Mouse (Mus musculus) erythroblast, embryonic 14.5 days (primary cell): ENCODE measurements around the gene Tars. TPM values are rescaled to one million over a fixed set of nuclear protein-coding genes. Genes with fewer than 3 reads are reported as not detected.

Experiments used
- H3K27me3 ChIP-seq: 2 replicates; pipeline ENCODE4 v1.6.1; 2012; ENCODE audit warnings: inconsistent platforms; ENCODE audit not compliant: control insufficient read depth
- H3K36me3 ChIP-seq: 2 replicates; pipeline ENCODE4 v1.6.1; 2012; ENCODE audit warnings: mild to moderate bottlenecking, inconsistent platforms; ENCODE audit not compliant: control insufficient read depth
- H3K4me1 ChIP-seq: 2 replicates; pipeline ENCODE4 v1.6.1; 2012; ENCODE audit warnings: inconsistent platforms; ENCODE audit not compliant: control insufficient read depth
- H3K4me3 ChIP-seq: replicated peaks from 2 replicates; pipeline ENCODE3; 2012; ENCODE audit warnings: moderate library complexity, mild to moderate bottlenecking, inconsistent platforms
- H3K9me3 ChIP-seq: 2 replicates; pipeline ENCODE4 v1.6.1; 2012; ENCODE audit warnings: low read length, inconsistent platforms, mixed read lengths; ENCODE audit not compliant: control insufficient read depth
- GATA1 ChIP-seq: IDR thresholded peaks from 2 replicates; pipeline ENCODE4 v1.6.1; 2012; ENCODE audit warnings: low read length, inconsistent platforms, mixed read lengths
- TAL1 ChIP-seq: IDR thresholded peaks from 3 replicates; pipeline ENCODE4 v1.6.1; 2012; ENCODE audit warnings: low read length, inconsistent platforms, mixed read lengths
- polyA plus RNA-seq: library from polyadenylated mRNA; stranded (reverse); fragments of >175 nt; gene quantifications from 2 replicates; pipeline ENCODE4 v1.2.3, GENCODE M21; 2012

Gene Tars
- polyA plus RNA-seq, 1 experiment, result 2.5 TPM

DNA sequence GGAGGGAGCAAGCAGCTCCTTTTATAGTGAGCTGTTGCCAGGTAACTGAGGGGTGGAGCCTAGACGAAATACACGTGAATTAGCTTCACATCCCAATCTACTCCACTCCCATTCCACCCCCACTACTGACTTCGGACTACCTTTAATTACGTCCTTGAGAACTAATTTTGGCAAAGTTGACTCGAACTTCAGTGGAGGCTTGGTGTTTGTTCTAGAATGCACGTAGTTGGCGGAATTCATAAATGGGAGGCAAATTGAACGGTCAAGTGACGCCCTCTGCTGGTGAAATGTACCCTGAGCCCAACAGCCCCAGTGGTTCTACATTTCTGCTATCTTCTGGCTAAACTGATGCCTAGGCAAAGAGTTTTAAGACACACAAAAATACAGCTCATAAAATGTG lies 7.3 kb upstream of the Tars start:
- Histone ChIP-seq H3K9me3 (no peaks in the 10 kb centered on the region), H3K36me3 (no peaks in the 10 kb centered on the region), H3K4me1 (no peaks in the 10 kb centered on the region), H3K27me3 (peaks cover 9% of the 10 kb centered on the region; the same call in 1 of the 2 replicates), H3K4me3 (no peak overlapping the region)
- no peak for TF ChIP-seq GATA1
- no peak for TF ChIP-seq TAL1

DNA sequence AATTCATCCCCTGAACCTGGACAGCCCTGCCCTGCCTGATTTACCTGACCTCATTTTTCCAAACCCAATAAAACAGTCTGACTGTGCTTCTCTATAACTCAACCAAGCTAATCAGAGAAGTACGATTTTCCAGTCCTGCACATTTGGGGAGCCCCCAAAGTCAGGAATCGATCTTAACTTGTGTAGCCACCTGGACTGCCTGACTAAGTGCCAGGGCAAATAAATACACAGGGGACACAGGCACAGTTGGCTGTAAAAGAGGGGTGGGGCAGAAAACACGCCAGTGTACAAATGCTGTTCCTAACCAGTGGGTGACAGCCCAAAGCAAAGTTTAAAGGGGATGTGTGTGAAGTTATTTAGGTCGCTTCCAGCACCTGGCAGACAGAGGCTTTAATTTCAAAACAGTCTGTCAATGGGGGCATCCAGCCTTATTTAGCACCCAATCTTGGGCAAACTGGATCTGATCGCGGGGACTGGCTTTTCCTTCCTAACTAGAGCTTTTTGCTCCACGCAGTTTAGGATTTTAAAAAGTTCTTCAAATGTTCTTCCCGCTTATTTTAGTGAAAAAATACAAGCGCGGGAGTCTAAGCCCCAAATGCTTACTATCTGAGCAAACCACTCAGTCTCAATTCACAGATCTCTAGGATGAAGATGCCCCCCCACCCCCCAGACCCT lies 652 bp downstream of the Tars start:
- peaks cover 26% of the 10 kb centered on the region for H3K4me1 ChIP-seq
- H3K4me3 ChIP-seq, result peak overlapping the region; percentile 83
- H3K36me3 ChIP-seq, result peaks cover 37% of the 10 kb centered on the region
- no peaks in the 10 kb centered on the region for H3K9me3 ChIP-seq
- no peak for TF ChIP-seq TAL1
- no peak for TF ChIP-seq GATA1
- H3K27me3 ChIP-seq, result peaks cover 5% of the 10 kb centered on the region; the same call in 1 of the 2 replicates

DNA sequence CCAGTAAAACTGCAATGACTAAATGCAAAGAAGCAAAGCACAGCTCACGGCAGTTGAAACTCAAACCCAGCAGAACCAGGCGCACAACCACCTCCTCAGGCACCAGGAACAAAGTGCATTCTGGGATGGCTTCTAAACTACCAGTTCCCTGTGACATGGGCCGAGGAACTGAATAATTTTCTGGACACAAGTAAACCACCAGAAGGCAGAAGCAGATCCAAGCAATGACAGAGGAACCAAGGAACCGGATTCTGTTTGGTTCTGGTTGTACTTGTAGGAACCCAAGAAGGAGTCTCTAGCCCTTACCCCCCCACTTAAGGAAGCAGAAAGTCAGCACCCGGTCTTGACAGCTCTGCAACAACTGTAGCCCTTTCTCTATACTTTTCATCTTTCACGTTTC lies 3.0 kb downstream of the Tars start:
- TF ChIP-seq TAL1, result no peak
- no peak for TF ChIP-seq GATA1

DNA sequence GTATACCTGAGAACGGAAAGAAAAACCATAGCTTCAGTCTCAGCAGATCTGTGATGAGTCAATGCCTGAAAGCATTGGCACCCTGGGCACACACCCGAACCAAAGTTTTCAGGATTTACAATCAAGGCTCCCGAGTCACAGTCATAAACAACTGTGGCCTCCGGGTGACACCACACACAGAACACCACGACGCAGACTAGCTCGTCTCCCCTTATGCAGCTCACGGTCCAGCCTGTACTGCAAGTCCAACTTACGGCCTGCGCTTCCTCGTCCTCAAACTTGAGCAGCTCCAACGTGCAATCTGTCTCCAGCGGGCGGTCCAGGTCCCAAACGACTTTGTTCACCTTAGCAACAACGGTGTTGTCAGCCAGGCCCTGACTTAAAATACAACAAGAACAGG lies 6.6 kb downstream of the Tars start:
- TF ChIP-seq GATA1 (no peak), TAL1 (no peak)
- H3K36me3 ChIP-seq, result peaks cover 96% of the 10 kb centered on the region
- H3K9me3 ChIP-seq, result no peaks in the 10 kb centered on the region
- no peaks in the 10 kb centered on the region for H3K27me3 ChIP-seq
- peaks cover 9% of the 10 kb centered on the region for H3K4me1 ChIP-seq
- no peak overlapping the region for H3K4me3 ChIP-seq

More for the DNA sequence above, 3.0 kb downstream of the Tars start:
- H3K27me3 ChIP-seq, result no peaks in the 10 kb centered on the region
- peaks cover 61% of the 10 kb centered on the region for H3K36me3 ChIP-seq
- H3K9me3 ChIP-seq, result no peaks in the 10 kb centered on the region
- H3K4me3 ChIP-seq, result no peak overlapping the region
- H3K4me1 ChIP-seq, result peaks cover 26% of the 10 kb centered on the region

DNA sequence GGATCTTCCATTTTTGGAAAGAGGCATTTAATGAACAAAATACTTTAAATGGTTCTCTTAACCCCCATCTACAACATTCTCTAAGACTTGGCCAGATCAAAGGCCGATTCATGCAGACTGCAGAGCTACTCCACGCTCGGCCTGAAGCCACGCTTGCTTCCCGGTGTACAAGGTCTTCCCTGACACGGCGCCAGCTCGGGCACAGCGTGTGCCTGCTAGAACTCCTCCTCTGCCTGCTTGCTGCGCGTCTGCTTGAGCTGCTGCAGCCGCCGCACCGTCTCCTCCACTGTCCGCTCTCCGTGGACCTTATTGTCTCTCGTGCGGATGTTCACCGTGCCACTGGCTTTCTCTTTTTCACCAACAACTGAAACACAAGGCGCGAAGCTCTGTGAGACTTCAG lies 15.7 kb downstream of the Tars start:
- Histone ChIP-seq H3K9me3 (peaks cover 6% of the 10 kb centered on the region), H3K4me1 (no peaks in the 10 kb centered on the region), H3K4me3 (no peak overlapping the region), H3K27me3 (no peaks in the 10 kb centered on the region), H3K36me3 (peaks cover 71% of the 10 kb centered on the region)
- TF ChIP-seq GATA1 (no peak), TAL1 (no peak)

DNA sequence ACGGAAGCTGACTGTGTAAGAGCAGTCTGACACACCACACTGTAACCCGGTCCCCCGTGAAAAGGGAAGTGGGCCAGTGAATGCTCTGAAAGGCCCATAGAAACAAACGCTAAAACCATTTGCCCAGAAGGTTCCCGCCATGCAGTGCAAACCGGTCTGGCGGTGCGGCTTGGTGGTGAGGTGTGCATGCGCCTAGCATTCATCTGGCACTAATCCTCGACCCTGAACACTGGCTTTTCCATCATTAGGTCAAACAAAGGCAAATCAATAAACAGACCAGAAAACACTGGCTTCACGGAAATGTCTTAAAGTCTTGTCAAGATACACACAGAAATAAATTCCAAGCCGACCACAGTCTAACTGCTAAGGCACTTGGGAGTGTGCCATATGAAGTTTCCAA lies 16.9 kb downstream of the Tars start:
- Histone ChIP-seq H3K4me3 (no peak overlapping the region), H3K4me1 (no peaks in the 10 kb centered on the region), H3K27me3 (no peaks in the 10 kb centered on the region), H3K9me3 (peaks cover 6% of the 10 kb centered on the region), H3K36me3 (peaks cover 59% of the 10 kb centered on the region)
- TF ChIP-seq TAL1, result no peak
- TF ChIP-seq GATA1, result no peak

DNA sequence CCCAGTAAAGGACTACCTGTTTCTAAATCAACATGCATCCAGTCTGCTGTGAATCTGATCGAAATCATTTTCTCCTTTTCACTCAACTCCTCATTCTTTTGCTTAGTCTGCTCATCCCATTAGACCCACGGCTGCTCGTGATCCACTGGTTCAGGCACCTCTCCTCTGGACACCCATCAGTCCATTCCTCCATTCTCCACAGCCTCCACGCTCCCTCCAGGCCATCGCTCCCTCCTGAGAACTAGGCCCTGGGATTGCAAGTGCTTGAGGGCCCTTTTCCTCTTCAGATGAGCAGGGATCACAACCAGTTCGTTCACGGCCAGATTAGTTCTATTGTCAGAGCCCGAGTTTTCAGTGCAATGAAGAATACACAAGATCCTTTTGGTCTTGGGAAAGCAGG lies 18.8 kb downstream of the Tars start:
- H3K27me3 ChIP-seq, result no peaks in the 10 kb centered on the region
- no peak overlapping the region for H3K4me3 ChIP-seq
- H3K9me3 ChIP-seq, result peaks cover 6% of the 10 kb centered on the region
- H3K36me3 ChIP-seq, result peaks cover 39% of the 10 kb centered on the region
- TF ChIP-seq TAL1 (no peak), GATA1 (no peak)
- no peaks in the 10 kb centered on the region for H3K4me1 ChIP-seq

DNA sequence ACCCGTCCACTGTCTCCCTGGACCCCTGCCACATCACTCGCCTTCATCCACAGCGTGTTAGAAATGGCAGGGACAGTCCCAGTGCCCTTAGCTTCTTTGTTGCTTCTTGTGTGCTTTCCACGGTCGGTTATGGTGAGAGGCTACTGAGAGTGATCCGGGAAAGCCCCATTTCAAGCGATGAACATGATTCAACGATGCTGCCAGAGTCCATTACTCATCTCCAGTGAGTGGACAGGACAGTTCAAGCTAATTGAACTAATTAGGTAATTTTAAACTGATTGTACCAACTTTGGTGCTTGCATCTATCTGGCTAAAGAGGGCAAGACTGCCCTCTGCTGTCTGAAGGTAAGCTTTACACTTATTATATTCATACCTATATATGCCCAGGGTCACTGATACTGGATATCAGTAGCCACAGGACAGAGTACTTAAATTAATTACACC lies 19.4 kb downstream of the Tars start:
- no peaks in the 10 kb centered on the region for H3K4me1 ChIP-seq
- no peak for TF ChIP-seq TAL1
- no peak for TF ChIP-seq GATA1

DNA sequence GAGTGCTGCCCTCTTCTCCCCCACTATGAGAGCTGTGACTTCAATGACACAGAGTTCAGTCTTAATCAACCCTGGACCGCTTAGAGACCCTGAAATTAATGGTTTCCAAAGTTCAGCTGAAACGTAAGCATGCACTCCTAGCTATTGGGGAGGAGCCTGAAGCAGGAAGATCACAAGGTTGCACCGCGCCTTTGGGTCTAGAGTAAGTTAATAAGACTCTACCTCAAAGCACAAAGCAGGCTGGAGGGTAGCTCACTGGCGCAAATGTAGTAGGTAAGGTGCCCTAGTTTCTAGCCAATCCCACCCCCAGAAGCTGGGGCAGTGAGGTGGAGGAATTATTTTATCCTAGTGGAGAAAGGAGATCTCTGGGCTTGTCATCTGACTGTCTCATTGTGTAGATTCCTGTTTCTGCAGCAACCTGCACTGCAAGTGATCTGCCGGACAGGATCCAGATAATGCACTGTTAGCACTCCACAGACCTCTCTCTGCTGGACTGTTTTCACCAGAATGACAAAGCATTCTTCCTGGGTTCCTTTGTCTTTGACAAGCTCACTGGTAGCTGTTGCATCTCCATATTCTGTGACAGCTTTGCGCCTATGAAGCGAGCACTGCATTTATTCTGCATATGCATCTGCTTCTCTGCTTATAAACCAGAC lies 19.9 kb downstream of the Tars start:
- peaks cover 2% of the 10 kb centered on the region for H3K9me3 ChIP-seq
- no peaks in the 10 kb centered on the region for H3K27me3 ChIP-seq
- H3K4me1 ChIP-seq, result no peaks in the 10 kb centered on the region
- no peak overlapping the region for H3K4me3 ChIP-seq
- TF ChIP-seq TAL1, result no peak
- no peak for TF ChIP-seq GATA1
- peaks cover 28% of the 10 kb centered on the region for H3K36me3 ChIP-seq

More for the DNA sequence above, 19.4 kb downstream of the Tars start:
- H3K9me3 ChIP-seq, result peaks cover 6% of the 10 kb centered on the region
- peaks cover 34% of the 10 kb centered on the region for H3K36me3 ChIP-seq
- H3K4me3 ChIP-seq, result no peak overlapping the region
- no peaks in the 10 kb centered on the region for H3K27me3 ChIP-seq
